Comparison of ENCODE assay signal across 18 mouse cellular contexts in the genomic region with DNA sequence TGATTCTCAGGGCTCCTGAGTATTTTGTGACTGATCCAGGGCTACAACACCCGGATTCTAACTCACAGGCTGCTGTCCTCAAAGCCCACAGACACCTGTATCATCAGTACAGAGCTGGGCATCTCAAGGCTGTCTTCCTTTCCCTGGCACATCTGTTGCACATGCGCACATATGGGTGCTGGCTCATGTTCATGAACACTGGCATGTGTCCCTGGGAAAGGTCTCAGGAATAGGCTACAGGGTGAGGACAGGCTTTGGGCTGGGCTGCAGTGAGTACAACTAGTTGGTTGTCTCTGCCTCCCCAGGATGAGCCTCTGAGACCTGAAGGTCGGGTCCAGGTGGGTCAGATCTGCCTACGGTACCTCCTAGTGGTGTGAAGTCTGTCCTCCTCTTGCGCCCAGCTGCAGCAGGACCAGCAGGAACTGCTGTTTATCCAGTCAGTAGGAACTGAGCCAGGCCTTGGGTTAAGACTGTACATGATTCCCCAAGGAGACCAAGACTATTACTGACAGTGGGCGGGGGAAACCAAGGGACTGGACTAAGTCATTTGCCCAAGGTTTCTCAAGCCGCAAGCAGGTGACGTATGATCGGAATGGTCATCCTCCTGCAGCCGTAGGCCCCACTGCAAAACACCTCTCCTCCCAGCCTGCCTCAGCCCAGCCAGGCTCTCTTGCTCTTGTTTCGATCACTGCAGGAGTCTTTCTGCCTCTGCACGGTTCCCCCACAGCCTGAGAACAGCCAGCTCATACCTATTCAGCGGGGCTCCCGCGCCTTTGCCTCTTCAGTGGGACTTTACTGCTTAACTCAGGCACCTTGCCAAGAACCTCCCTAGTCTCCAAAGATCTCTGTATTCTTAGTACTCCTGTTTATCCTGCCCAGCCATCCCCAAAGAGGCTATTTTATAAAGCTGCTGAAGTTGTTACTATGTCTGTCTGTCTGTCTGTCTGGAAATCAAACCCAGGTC. TPM values are rescaled to one million over a fixed set of nuclear protein-coding genes. Genes with fewer than 3 reads are reported as not detected.
A peak's percentile ranks its signal among the peaks of the same experiment; 100 is the strongest.
DNase-seq lines count a peak whose midpoint lies in the region; ATAC-seq and TF ChIP-seq lines count a peak whose summit lies in the region.
"Had no signal": no experiment of that assay in that cellular context is flagged by ENCODE, and none has a peak within 500 bp of the region (broad histone marks: within the 10 kb centered on the region; RNA-seq: fewer than 3 reads in every experiment).

No protein-coding gene starts in this region.

- no peak for ATAC-seq in forebrain, embryonic 14.5 days
- ATAC-seq in forebrain, postnatal 0 days, result no peak
- ATAC-seq in lung, embryonic 14.5 days (ENCODE audit: insufficient read depth), result no peak
- no peak for ATAC-seq in limb, embryonic 14.5 days (ENCODE audit: low FRiP score, low read depth)
- no peak for ATAC-seq in megakaryocyte, adult 5-6 weeks (ENCODE audit: poor library complexity, severe bottlenecking)
- ATAC-seq: hindbrain, embryonic 16.5 days; lung, postnatal 0 days had no signal

- WGBS in forebrain, embryonic 14.5 days, result 57% methylated on average over 15 of the region's 15 CpGs
- WGBS in forebrain, postnatal 0 days, result 51% methylated on average over 15 of the region's 15 CpGs
- WGBS in lung, embryonic 14.5 days, result 57% methylated on average over 15 of the region's 15 CpGs
- WGBS in limb, embryonic 14.5 days, result 55% methylated on average over 15 of the region's 15 CpGs

- peaks cover 5% of the 10 kb centered on the region; the same call in 1 of the 2 replicates for H3K4me1 ChIP-seq in forebrain, embryonic 14.5 days (ENCODE audit: control insufficient read depth, insufficient read depth, low read length)
- H3K4me1 ChIP-seq in forebrain, postnatal 0 days (ENCODE audit: insufficient read depth), result no peaks in the 10 kb centered on the region
- H3K4me1 ChIP-seq in lung, embryonic 14.5 days (ENCODE audit: insufficient read depth), result no peaks in the 10 kb centered on the region
- H3K4me1 ChIP-seq in limb, embryonic 14.5 days (ENCODE audit: control insufficient read depth, insufficient read depth, low read length), result peaks cover 10% of the 10 kb centered on the region

- no peak overlapping the region for H3K9ac ChIP-seq in forebrain, embryonic 14.5 days (ENCODE audit: low read length)
- H3K9ac ChIP-seq in forebrain, postnatal 0 days, result no peak overlapping the region
- no peak overlapping the region for H3K9ac ChIP-seq in lung, embryonic 14.5 days
- 0 out of 2 replicates have a peak overlapping the region, but pooled peaks have one; percentile 1 for H3K9ac ChIP-seq in limb, embryonic 14.5 days (ENCODE audit: low read depth, low read length, severe bottlenecking)
- H3K9ac ChIP-seq: embryonic facial prominence, embryonic 13.5 days; liver, embryonic 14.5 days had no signal

- no peaks in the 10 kb centered on the region for H3K36me3 ChIP-seq in forebrain, embryonic 14.5 days (ENCODE audit: control insufficient read depth, insufficient read depth, low read length)
- H3K36me3 ChIP-seq in forebrain, postnatal 0 days (ENCODE audit: insufficient read depth), result no peaks in the 10 kb centered on the region
- H3K36me3 ChIP-seq in lung, embryonic 14.5 days (ENCODE audit: insufficient read depth), result no peaks in the 10 kb centered on the region
- no peaks in the 10 kb centered on the region for H3K36me3 ChIP-seq in limb, embryonic 14.5 days (ENCODE audit: control insufficient read depth, insufficient read depth, low read length)
- H3K36me3 ChIP-seq: embryonic facial prominence, embryonic 13.5 days had no signal

- no peak overlapping the region for H3K27ac ChIP-seq in forebrain, embryonic 14.5 days (ENCODE audit: low read depth, low read length)
- no peak overlapping the region for H3K27ac ChIP-seq in forebrain, postnatal 0 days (ENCODE audit: low read depth, low read length)
- H3K27ac ChIP-seq in lung, embryonic 14.5 days (ENCODE audit: low read depth), result no peak overlapping the region
- H3K27ac ChIP-seq in limb, embryonic 14.5 days (replicated peaks; ENCODE audit: low read depth, low read length), result no peak overlapping the region
- H3K27ac ChIP-seq: embryonic facial prominence, embryonic 13.5 days; liver, embryonic 14.5 days; stomach, postnatal 0 days had no signal

- no peak overlapping the region for H3K4me3 ChIP-seq in forebrain, embryonic 14.5 days (ENCODE audit: low read depth, low read length)
- H3K4me3 ChIP-seq in forebrain, postnatal 0 days (ENCODE audit: low read depth, low read length), result no peak overlapping the region
- H3K4me3 ChIP-seq in lung, embryonic 14.5 days (ENCODE audit: low read depth, low read length), result no peak overlapping the region
- no peak overlapping the region for H3K4me3 ChIP-seq in limb, embryonic 14.5 days (replicated peaks; ENCODE audit: low read length)
- H3K4me3 ChIP-seq: embryonic facial prominence, embryonic 13.5 days had no signal

- peak; percentile 45 for DNase-seq in forebrain, embryonic 14.5 days (ENCODE audit: low spot score)
- no peak for DNase-seq in forebrain, postnatal 0 days
- peak; percentile 53 for DNase-seq in lung, embryonic 14.5 days
- DNase-seq in lung, postnatal 4 days, result no peak
- peak; percentile 55 for DNase-seq in brain, adult 2 months (ENCODE audit: low read depth, low spot score)
- DNase-seq in limb, embryonic 14.5 days (ENCODE audit: low spot score), result peak; percentile 54
- DNase-seq: cerebellum, adult 8-10 months; kidney, adult 18-20 months; kidney, postnatal 14 days; retina, postnatal 1 day had no signal

- H3K9me3 ChIP-seq in forebrain, embryonic 14.5 days (replicated peaks; ENCODE audit: control insufficient read depth, low read length), result no peaks in the 10 kb centered on the region
- no peaks in the 10 kb centered on the region for H3K9me3 ChIP-seq in forebrain, postnatal 0 days (ENCODE audit: low read length)
- H3K9me3 ChIP-seq in lung, embryonic 14.5 days (ENCODE audit: low read depth, low read length), result no peaks in the 10 kb centered on the region
- H3K9me3 ChIP-seq in limb, embryonic 14.5 days (ENCODE audit: control insufficient read depth, low read length), result no peaks in the 10 kb centered on the region
- H3K9me3 ChIP-seq: embryonic facial prominence, embryonic 13.5 days had no signal

- H3K4me2 ChIP-seq in forebrain, embryonic 14.5 days (ENCODE audit: low read length), result no peak overlapping the region
- no peak overlapping the region for H3K4me2 ChIP-seq in forebrain, postnatal 0 days (ENCODE audit: low read depth)
- no peak overlapping the region for H3K4me2 ChIP-seq in lung, embryonic 14.5 days
- H3K4me2 ChIP-seq in limb, embryonic 14.5 days (replicated peaks; ENCODE audit: low read depth, low read length, severe bottlenecking), result no peak overlapping the region
- H3K4me2 ChIP-seq: embryonic facial prominence, embryonic 13.5 days; heart, embryonic 11.5 days had no signal

- 0 out of 2 replicates have a peak, but pooled peaks cover 6% of the 10 kb centered on the region for H3K27me3 ChIP-seq in forebrain, embryonic 14.5 days (replicated peaks; ENCODE audit: control insufficient read depth, insufficient read depth, low read length)
- H3K27me3 ChIP-seq in forebrain, postnatal 0 days (ENCODE audit: insufficient read depth, low read length), result peaks cover 6% of the 10 kb centered on the region
- H3K27me3 ChIP-seq in lung, embryonic 14.5 days (ENCODE audit: insufficient read depth, low read length), result peaks cover 22% of the 10 kb centered on the region
- peaks cover 14% of the 10 kb centered on the region for H3K27me3 ChIP-seq in limb, embryonic 14.5 days (ENCODE audit: control insufficient read depth, insufficient read depth, low read length)

- TF ChIP-seq CTCF in forebrain, postnatal 0 days (IDR thresholded peaks at IDR 0.05; ENCODE audit: low read depth), result no peak
- TF ChIP-seq CTCF in lung, embryonic 14.5 days (IDR thresholded peaks at IDR 0.05; ENCODE audit: low read depth), result no peak

- TF ChIP-seq POLR2A in limb, embryonic 14.5 days (IDR thresholded peaks at IDR 0.05; ENCODE audit: borderline replicate concordance, extremely low read depth, insufficient read depth, insufficient read length), result no peak

RNA-seq across cellular contexts. Expression of a gene that starts 23.9 kb away (rescaled TPM):
- 77.3 and 82.5 TPM in 2 replicates for polyA plus RNA-seq in forebrain, embryonic 14.5 days (2014; fragmentation: Nextera tagmentation; extraction: Ambion mirVana)
- total RNA-seq in forebrain, postnatal 0 days (2014; rRNA removed), result 104 and 111 TPM in 2 replicates
- 232 and 248 TPM in 2 replicates for polyA plus RNA-seq in forebrain, postnatal 0 days (2015; fragmentation: Nextera tagmentation; extraction: Ambion mirVana)
- polyA plus RNA-seq in lung, embryonic 14.5 days (2014; fragmentation: Nextera tagmentation; extraction: Ambion mirVana), result 71.6 and 79.4 TPM in 2 replicates
- 179 and 225 TPM in 2 replicates for polyA plus RNA-seq in limb, embryonic 14.5 days (2012; rRNA removed)
- polyA plus RNA-seq in limb, embryonic 14.5 days (2014; fragmentation: Nextera tagmentation; extraction: Ambion mirVana), result 73.3 and 74.1 TPM in 2 replicates
- total RNA-seq in megakaryocyte, adult 5-6 weeks (2015), result 98.1 and 124 TPM in 2 replicates
- total RNA-seq in megakaryocyte, adult 5-6 weeks (2017), result 145 and 172 TPM in 2 replicates

RNA-seq across cellular contexts. Expression of a gene that starts 24.9 kb away (rescaled TPM):
- 111 and 122 TPM in 2 replicates for polyA plus RNA-seq in forebrain, embryonic 14.5 days (2014; fragmentation: Nextera tagmentation; extraction: Ambion mirVana)
- 83.0 and 100 TPM in 2 replicates for total RNA-seq in forebrain, postnatal 0 days (2014; rRNA removed)
- polyA plus RNA-seq in forebrain, postnatal 0 days (2015; fragmentation: Nextera tagmentation; extraction: Ambion mirVana), result 81.1 and 81.4 TPM in 2 replicates
- 60.3 and 65.4 TPM in 2 replicates for polyA plus RNA-seq in lung, embryonic 14.5 days (2014; fragmentation: Nextera tagmentation; extraction: Ambion mirVana)
- 68.7 and 90.5 TPM in 2 replicates for polyA plus RNA-seq in limb, embryonic 14.5 days (2012; rRNA removed)
- 76.4 and 82.9 TPM in 2 replicates for polyA plus RNA-seq in limb, embryonic 14.5 days (2014; fragmentation: Nextera tagmentation; extraction: Ambion mirVana)
- total RNA-seq in megakaryocyte, adult 5-6 weeks (2015), result 47.7 and 52.7 TPM in 2 replicates
- total RNA-seq in megakaryocyte, adult 5-6 weeks (2017), result 36.0 and 45.5 TPM in 2 replicates

RNA-seq across cellular contexts. Expression of a gene that starts 48.4 kb away (rescaled TPM):
- 0.10 TPM in 1 of 2 replicates, not detected in the other for polyA plus RNA-seq in forebrain, embryonic 14.5 days (2014; fragmentation: Nextera tagmentation; extraction: Ambion mirVana)
- total RNA-seq in forebrain, postnatal 0 days (2014; rRNA removed), result 1.7 and 2.0 TPM in 2 replicates
- polyA plus RNA-seq in forebrain, postnatal 0 days (2015; fragmentation: Nextera tagmentation; extraction: Ambion mirVana), result 0.40 and 1.0 TPM in 2 replicates
- not detected in 2 replicates for polyA plus RNA-seq in lung, embryonic 14.5 days (2014; fragmentation: Nextera tagmentation; extraction: Ambion mirVana)
- 6.4 and 10.0 TPM in 2 replicates for polyA plus RNA-seq in limb, embryonic 14.5 days (2012; rRNA removed)
- polyA plus RNA-seq in limb, embryonic 14.5 days (2014; fragmentation: Nextera tagmentation; extraction: Ambion mirVana), result 0.72 and 1.5 TPM in 2 replicates
- not detected in 2 replicates for total RNA-seq in megakaryocyte, adult 5-6 weeks (2015)
- total RNA-seq in megakaryocyte, adult 5-6 weeks (2017), result not detected in 2 replicates
- total RNA-seq: megakaryocyte-erythroid progenitor cell, adult 5-6 weeks had no signal
- polyA plus RNA-seq: liver, embryonic 14.5 days; lung, postnatal 0 days had no signal

Comparison
In these comparisons a context has a peak if more than half of its experiments do, and no peak if none do; other contexts are left out.
1. DNase-seq: peak in forebrain, embryonic 14.5 days (single experiment), lung, embryonic 14.5 days (single experiment), brain, adult 2 months (single experiment) and limb, embryonic 14.5 days (single experiment); none in forebrain, postnatal 0 days (single experiment) and lung, postnatal 4 days (0 of 2).